Mouse (Mus musculus) gonadal fat pad, adult 2 months (tissue): Measurements from ENCODE around the gene Tmigd3. TPM values are rescaled to one million over a fixed set of nuclear protein-coding genes. Genes with fewer than 3 reads are reported as not detected.
"Not testable (repeated sequence)": the region's sequence is repeated elsewhere in the genome, so short reads cannot be mapped to it uniquely, and the experiment has no call there.

ENCODE experiments used
- DNase-seq: peaks from one replicate; pipeline ENCODE4 v3.0.0-alpha.2; 2012; ENCODE audit warnings: low read depth
- polyA plus RNA-seq: library from polyadenylated mRNA; depleted of rRNA; stranded (reverse); fragments of >200 nt; gene quantifications from 2 replicates; pipeline ENCODE4 v1.2.3, GENCODE M21; 2012

Gene Tmigd3
- polyA plus RNA-seq, 1 experiment = 0.88 TPM

DNA sequence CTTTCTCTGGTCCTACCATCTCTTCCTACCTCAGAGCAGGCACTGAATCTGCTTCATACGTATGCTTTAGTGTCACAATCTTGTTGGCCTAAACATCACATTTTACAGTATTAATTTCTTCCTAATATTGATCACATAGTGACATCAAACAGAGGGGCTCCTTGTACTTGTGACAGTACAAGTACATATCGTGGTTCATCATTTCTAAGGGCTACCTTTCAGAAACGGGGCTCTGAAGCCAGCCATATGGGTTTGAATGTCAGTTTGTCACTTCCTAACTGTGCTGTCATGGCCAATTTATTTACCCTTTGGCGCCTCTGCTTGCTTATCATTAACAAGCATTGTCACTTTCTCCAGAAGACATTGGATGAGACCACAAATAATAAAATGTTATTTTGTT lies 30.8 kb downstream of the Tmigd3 start:
- no peak for DNase-seq

DNA sequence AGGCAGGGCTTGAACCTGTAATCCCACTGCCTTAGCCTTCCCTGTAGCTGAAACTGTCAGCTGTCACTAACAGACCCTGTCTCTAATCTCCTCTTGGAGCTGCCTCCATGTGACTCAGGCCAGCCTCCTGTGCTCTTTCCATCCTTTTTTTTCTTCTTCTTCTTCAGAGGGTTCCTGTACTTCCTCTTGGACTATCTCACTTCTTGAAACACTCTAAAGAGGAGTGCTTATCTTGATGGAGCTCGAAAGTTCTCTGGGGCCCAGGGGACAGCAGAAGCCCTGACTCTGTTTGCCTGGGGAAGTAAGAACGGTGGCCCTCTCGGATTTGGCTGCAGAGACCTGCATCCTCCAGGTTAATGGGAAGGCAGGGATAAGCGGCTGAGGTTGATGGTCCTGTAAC lies 33.5 kb downstream of the Tmigd3 start:
- DNase-seq = no peak

DNA sequence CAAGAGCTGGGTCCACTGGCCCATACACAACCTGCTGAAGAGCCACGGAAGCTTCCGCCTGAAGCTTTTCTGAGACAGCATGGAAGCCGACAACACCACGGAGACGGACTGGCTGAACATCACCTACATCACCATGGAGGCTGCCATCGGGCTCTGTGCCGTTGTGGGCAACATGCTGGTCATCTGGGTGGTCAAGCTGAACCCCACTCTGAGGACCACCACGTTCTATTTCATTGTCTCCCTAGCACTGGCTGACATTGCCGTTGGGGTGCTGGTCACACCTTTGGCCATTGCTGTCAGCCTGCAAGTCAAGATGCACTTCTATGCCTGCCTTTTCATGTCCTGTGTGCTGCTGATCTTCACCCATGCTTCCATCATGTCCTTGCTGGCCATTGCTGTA lies 34.0 kb downstream of the Tmigd3 start:
- DNase-seq = no peak

DNA sequence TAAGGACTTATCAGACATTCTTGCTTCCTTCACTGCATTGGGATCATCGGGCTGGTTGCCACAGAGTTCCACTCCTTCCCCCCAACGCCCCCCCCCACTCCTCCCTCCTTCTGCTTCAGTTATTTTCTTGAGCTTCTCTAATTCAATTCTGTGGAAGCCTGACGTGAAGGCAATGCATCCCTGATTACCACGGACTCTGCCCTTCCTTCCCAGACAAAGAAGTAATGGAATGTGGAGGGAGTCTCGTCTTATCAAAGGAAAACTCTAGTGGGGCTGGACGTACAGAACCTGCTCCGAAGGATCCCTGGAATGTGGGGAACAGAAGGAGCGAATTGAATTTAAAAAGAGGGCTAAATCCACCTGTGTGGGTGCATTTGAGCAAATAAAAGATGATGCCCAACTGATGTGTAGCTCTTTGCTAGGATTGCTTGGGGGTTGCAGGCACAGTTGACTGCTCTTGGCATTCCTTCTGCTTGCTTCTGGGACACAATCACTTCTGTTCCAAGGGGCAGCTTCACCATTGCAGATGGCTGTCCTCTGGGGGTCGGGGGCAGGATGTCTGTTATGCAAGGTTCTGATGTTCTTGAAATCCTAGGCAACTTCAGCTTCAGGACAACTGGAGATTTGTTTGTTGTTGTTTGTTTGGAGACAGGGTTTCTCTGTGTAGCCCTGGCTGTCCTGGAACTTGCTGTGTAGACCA lies 37.4 kb downstream of the Tmigd3 start:
- no peak for DNase-seq

DNA sequence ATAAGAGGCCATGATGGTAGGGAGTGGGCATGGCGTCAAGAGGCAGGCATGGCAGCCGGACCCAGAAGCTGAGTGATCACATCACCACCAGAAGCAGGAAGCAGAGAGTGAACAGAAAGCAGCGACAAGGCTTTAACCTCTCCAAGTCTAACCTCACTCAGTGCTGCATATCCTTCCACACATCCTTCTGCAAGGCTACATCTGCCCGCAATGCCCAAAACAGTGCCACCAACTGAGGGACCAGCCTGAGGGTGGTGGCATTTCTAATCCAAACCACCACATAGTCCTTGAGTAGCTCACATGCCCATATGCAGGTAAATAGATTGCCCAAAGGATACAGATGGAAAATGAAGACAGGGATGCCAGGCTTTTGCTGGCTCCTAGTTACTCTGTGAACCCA lies 38.3 kb downstream of the Tmigd3 start:
- DNase-seq = no peak

DNA sequence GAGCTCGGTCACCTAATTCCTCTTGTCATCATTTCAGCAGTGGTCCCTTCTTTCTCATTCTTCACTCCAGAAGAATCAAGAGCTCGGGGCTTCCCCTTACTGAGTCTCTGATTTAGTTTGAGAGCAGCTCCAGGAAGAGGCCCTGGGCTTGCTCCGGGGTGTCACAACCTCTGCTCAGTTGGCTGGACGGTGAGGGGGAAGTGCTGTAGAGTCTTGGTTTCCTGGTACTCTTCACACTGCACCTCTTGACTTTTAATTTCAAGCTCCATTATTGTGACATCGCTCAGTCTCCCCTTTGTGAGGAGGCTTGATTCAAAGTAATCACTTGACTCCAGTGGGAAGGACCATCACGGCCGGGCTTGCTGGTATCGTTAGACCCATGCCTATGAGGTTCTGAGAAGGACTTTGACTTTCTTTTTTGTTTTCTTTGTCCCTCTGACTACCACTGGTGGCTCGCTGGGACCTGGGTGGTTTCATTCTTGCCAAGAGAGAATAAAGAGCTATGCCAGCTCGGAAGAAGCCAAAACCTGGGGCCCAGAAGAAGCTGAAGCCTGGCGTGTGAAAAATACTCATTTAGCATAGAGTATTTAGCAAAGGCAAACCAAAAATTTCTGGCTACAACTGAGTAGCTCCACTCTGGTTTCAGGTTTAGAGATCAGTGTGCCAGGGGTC lies 40.0 kb downstream of the Tmigd3 start:
- DNase-seq = no peak

DNA sequence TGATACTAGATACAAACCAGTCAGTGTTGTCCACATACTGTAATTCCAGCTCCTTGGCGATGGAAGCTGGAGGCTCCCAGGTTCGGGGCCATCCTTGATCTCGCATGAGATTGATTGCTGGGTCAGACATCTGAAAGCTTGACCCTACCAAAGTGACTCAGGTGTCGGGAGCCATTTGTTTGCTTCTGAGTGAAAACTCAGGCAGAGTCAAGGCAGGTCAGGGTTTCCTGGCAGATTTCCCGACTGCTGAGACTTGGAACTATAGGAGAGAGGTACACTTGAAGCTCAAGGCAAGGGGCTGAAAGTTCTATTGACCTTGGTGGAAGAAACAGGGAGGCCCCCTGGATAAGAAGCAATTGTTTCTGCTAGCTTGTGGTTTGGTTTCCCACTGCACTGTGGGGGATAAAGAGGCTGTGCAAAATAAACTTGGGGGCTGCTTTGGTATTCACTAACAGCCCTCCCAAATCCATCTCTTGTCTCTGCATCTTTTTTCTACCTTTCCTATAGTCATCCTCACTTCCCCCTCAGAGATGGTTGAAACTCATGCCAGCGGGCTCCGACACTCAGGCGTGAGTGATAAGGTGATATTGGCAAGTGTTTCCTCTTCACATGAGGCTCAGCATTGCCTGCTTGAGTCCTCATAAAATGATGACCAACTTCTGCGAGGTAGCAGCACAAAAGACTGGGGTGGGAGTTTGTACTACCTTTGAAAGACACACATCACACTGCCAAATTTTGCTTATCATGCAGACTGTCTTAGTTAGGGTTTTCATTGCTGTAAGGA lies 41.6 kb downstream of the Tmigd3 start:
- no peak for DNase-seq

DNA sequence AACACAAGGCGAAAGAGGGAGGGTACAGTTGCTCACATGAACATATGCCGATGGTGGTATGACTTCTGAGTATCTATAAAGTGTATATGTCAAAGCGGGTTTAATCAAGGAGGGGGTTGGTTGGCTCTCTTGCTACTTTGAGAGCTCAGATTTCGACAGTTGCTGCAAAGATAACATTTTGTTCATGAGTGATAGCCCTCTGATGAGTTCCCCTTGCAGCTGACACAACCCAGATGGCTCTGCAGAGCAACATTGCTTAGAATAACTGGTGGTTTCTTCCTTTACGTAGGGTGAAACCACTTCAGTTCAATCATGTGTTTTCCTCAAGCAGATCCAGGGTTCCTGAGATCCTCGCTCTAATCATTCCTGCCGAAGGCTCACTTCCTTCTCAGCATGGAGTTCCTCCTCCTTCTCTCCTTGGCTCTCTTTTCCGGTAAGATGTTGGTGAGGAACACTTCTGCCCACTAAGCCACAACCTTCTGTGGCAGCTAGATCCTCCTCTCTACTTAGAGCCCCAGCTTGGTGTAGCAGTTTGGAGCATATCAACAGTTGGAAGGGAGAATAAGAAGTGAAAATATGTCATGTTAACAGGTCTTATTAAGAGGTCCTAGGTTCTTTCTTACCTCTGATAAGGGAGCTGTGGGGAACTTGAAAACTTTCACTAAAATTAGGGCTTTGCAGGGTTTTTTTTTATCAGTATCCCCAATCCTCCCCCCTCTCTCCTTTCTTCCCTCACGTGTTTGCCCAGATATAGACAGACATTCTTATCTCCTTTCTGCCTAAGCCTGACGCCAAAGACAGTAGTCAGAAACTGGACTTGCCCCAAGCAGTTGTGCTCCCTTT lies 43.4 kb downstream of the Tmigd3 start:
- DNase-seq = no peak

DNA sequence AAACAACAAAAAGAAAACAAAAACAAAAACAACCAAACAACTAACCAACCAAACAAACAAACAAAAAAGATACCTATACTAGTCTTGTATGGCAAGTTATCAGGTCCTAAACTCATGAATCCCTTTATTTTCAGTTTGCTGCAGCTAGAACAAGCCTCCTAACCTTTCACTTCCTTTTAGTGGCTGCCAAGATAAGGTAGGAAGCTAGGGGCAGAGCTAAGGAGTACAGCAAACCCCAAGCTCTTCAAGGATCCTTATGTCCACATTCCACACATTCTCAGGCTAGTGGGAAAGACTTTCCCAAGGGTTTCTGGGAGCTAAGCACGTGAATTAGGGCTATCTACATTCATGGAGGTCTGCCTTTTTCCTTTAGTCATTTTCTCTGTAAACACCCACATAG lies 44.6 kb downstream of the Tmigd3 start:
- DNase-seq = no peak

DNA sequence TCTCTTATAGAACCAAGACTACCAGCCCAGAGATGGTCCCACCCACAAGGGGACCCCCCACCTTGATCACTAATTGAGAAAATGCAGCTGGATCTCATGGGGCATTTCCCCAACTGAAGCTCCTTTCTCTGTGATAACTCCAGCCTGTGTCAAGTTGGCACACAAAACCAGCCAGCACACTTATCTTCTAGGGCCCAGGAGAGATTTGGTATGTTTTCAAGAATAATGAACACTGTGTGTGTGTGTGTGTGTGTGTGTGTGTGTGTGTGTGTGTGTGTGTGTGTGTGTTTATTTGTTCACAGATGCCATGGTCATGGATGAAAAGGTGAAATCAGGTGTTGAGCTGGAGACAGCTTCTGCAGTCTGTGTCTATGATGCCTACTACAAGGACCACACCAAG lies 45.8 kb downstream of the Tmigd3 start:
- DNase-seq = not testable (repeated sequence)

DNA sequence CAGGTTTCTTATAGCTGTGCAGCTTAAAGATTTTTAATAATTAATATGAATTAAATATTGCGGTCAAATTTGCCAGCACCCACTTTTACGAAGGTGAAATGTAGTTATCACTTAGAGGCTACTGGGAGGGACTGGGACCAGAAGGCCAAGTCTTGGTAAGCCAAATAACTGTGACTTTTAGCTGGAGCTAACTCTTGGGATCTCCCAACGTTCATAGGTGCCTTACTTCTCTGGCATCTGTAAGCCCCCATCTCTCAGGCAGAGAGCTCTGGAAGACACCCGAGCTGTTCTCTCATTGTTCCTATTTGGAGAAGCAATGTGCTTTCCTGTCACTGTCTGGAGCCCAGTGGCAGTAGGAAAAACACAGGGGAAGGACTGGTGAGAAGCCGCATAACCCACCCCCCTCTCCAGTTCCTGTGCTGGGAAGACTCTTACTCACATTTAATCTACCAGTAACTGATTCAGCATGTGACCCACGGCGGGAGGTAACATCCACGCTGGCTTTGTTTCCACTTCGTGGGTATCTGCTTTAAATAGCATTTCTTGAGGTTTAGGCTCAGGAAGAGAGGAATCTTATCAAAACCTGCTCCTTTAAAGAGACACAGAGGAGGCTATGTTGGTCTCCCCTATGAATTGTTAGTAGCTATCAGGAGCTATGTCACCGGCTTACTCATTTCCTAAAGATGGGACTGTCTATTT lies 47.1 kb downstream of the Tmigd3 start:
- DNase-seq = no peak

DNA sequence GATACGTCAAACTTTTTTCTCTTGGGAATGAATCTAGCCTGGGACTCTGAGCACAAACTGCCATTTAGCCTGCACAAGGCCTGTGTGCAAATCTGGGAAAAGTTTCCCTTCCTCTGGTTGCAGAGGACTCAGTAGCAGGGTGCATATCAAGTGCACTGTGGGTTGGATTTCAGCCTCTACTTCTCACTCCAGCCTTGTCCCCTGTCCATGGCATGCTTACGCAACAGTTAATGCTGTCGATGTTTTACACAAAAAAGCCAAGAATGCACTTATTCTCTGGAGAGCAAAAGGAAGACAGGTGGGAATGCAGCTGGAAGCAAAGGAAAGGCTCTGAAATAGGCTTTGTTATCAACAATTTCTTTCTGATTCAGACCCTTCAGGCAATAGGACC lies 47.6 kb downstream of the Tmigd3 start:
- DNase-seq = no peak

DNA sequence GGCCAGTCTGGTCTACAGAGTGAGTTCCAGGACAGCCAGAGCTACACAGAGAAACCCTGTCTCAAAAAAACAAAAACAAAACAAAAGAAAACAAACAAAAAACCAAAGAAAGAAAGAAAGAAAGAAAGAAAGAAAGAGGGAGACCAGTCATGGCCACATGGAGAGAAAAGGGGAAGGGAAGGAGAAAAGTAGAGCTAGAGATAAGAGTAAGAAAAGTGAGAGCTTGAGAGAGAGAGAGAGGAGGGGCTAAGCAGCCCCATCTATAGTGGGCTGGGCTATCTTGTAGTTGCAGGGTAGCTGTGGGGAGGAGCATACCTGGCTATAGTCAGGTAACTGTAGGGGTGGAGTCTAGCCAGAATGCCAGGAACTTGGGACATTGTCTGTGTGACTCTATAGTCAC lies 50.0 kb downstream of the Tmigd3 start:
- not testable (repeated sequence) for DNase-seq

DNA sequence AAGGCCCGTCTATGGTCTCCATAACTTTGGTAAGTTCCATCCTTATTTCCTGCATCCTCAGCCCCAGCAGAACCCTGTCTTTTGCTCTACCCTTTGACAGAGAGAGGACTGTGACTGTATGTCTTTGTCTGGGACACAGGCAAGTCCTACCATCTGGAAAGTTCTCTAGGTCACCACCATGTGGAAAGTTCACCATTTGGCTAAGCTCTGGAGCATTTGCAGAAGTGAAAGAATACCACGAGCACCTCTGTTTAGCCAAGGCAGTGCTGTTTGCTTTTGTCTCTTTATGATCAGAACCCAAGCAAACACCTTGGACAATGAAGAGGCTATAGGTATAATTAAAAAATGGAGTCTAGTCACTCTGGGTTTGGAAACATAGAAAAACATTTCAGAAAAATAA lies 51.3 kb downstream of the Tmigd3 start:
- no peak for DNase-seq

DNA sequence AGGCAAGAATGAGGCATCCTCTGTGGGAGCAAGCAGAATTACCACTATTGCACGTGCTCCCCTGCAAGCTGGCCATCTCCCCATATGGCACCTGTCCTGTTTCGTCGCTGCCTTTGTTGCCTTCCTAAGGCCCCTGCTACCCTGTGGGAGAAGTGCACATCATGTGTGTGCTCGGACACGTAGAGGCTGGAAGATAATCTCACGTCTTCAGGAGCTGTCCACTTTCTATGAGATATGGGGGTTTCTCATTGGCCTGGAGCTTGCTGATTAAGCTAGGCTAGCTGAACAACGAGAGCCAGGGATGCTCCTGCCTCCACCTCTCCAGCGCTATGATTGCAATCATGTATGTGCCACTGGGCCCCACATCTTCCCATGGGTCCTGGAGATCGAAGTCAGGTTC lies 53.9 kb downstream of the Tmigd3 start:
- no peak for DNase-seq

DNA sequence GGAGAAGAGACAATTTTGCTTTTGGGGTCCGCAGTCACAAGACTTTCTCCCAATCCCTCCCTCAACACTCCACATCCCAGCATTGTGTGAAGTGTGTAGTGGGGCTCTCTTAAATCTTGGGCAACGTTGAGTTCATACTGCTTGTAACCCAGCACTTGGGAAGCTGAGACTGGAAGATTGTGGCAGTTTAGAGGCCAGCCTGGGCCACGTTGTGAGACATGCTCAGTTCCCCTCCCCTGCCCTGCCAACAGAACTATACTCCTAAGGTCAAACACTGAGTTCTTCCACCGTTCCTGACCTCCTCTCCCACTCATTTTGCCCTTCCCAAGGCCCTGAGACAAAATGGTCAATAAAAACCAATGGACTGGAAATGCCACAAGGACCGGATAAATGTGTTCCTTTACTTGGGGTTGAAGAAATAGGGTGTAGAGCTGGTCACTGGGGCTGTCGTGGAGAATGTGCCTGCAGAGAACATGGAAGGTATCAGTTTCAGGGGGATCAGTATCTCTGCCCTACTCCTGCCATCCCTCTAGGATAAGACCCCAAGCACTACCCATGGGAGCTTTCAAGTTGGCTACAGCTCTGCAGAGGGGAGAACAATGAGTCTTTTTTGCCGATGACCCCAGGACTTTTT lies 57.0 kb downstream of the Tmigd3 start:
- no peak for DNase-seq

DNA sequence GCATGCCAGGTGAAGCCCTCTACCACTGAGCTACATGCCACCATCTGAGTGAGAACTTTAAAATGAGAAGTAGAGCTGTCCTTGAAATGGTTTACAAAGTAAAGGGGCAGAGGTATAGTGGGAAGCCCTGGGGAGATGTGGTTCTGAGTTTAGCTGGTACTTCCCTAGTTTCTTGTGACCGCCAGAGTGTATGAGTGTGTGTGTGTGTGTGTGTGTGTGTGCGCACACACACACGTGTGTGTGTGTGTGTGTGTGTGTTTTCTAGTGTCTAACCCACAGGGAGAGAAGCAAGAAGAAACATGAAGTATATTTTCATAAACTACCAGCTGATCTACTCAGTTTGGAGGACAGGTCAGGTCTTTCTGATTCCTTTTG lies 57.5 kb downstream of the Tmigd3 start:
- no peak for DNase-seq

DNA sequence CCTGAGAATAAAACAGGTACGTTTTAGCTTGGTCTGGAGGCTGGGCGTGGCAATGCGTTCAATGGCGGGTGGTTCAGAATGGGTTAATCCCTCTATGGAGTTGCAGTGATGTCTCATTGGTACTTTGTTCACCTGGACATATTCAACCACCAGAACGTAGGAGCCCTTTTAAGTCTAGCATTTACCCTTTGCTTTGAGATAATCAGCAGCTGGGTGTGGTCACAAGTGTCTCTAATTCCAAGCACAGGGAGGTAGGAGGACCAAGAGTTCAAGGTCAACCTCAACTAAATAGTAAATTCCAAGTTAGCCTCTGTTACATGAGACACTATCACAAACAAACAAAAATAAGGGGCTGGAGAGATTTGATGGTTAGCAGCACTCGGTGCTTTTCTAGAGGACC lies 58.1 kb downstream of the Tmigd3 start:
- DNase-seq = no peak

DNA sequence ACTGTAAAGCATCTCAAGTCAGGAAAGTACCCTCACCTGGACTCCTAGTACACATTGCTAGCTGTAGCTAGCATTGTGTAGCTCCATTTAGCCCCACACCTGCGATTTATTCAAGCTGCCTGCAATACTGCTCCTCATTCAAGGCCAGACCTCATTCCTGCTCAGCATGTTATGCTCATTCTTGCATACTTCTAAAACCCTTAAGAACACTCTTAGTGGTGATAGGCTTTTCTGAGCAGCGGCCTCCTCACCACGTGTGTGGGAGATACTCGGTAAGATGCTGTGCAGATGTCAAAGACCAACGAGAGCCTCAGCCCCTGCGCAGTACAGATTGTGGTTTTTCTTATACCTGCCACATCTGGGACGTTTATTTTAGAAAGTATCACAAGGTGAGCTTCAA lies 59.1 kb downstream of the Tmigd3 start:
- no peak for DNase-seq

DNA sequence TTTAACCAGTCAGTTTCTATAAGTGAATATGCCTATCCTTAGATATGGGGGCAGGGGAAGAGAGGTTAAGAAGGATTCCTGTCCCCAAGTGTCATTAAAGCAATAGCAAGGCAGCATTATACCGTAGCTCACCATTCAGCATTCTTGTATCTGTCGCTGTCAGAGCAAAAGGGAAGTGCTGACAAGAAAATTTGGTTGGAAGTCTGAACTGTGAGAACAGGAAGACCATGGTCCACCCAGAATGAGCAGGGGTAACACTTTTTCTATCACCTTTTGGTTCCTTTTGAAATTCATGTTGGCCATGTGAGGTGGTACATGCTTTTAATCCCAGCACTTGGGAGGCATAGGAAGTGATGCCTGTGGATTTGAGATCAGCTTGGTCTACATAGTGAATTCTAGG lies 60.4 kb downstream of the Tmigd3 start:
- DNase-seq = no peak
